Mouse (Mus musculus): Measurements from ENCODE around the gene Gnb1.

Gene Gnb1

GRCm38 (mm10) chr4:155482733-155483540 is 8.2 kb upstream of the Gnb1 start:
- no peak for DNase-seq (ENCODE audit: extremely low read depth, low read depth, low spot score)

- no peak for DNase-seq (ENCODE audit: extremely low read depth, low read depth, low spot score)
These were observed 5.6 kb upstream of the Gnb1 start for GRCm38 (mm10) chr4:155485521-155485920.

- no peak for DNase-seq (ENCODE audit: extremely low read depth, low read depth, low spot score)
These were observed 3.4 kb upstream of the Gnb1 start for GRCm38 (mm10) chr4:155487746-155488145.

- DNase-seq (ENCODE audit: extremely low read depth, low read depth, low spot score) = no peak
These were observed 2.7 kb upstream of the Gnb1 start for GRCm38 (mm10) chr4:155488232-155489025.

- DNase-seq (ENCODE audit: extremely low read depth, low read depth, low spot score) = no peak
These were observed 1.8 kb upstream of the Gnb1 start for GRCm38 (mm10) chr4:155489101-155489970.

GRCm38 (mm10) chr4:155490456-155490855 is 705 bp upstream of the Gnb1 start:
- no peak for DNase-seq (ENCODE audit: extremely low read depth, low read depth, low spot score)

- DNase-seq (ENCODE audit: extremely low read depth, low read depth, low spot score) = no peak
These were observed 469 bp downstream of the Gnb1 start for GRCm38 (mm10) chr4:155491529-155492130.

GRCm38 (mm10) chr4:155492131-155492633 is 1.0 kb downstream of the Gnb1 start:
- DNase-seq (ENCODE audit: extremely low read depth, low read depth, low spot score) = no peak

GRCm38 (mm10) chr4:155494891-155495290 is 3.7 kb downstream of the Gnb1 start:
- no peak for DNase-seq (ENCODE audit: extremely low read depth, low read depth, low spot score)

- DNase-seq (ENCODE audit: extremely low read depth, low read depth, low spot score) = no peak
These were observed 6.8 kb downstream of the Gnb1 start for GRCm38 (mm10) chr4:155497963-155498362.

- no peak for DNase-seq (ENCODE audit: extremely low read depth, low read depth, low spot score)
These were observed 10.0 kb downstream of the Gnb1 start for GRCm38 (mm10) chr4:155501126-155501525.

- DNase-seq (ENCODE audit: extremely low read depth, low read depth, low spot score) = no peak
These were observed 13.9 kb downstream of the Gnb1 start for GRCm38 (mm10) chr4:155505067-155505466.

- DNase-seq (ENCODE audit: extremely low read depth, low read depth, low spot score) = no peak
These were observed 14.6 kb downstream of the Gnb1 start for GRCm38 (mm10) chr4:155505671-155506295.

- DNase-seq (ENCODE audit: extremely low read depth, low read depth, low spot score) = no peak
These were observed 17.5 kb downstream of the Gnb1 start for GRCm38 (mm10) chr4:155508614-155509013.

- DNase-seq (ENCODE audit: extremely low read depth, low read depth, low spot score) = peak; percentile 92
These were observed 19.8 kb downstream of the Gnb1 start for GRCm38 (mm10) chr4:155510981-155511380.

- no peak for DNase-seq (ENCODE audit: extremely low read depth, low read depth, low spot score)
These were observed 23.6 kb downstream of the Gnb1 start for GRCm38 (mm10) chr4:155514810-155515209.

GRCm38 (mm10) chr4:155517948-155518517 is 26.9 kb downstream of the Gnb1 start:
- DNase-seq (ENCODE audit: extremely low read depth, low read depth, low spot score) = no peak

- no peak for DNase-seq (ENCODE audit: extremely low read depth, low read depth, low spot score)
These were observed 31.2 kb downstream of the Gnb1 start for GRCm38 (mm10) chr4:155522327-155522726.

GRCm38 (mm10) chr4:155525751-155526150 is 34.6 kb downstream of the Gnb1 start:
- no peak for DNase-seq (ENCODE audit: extremely low read depth, low read depth, low spot score)

GRCm38 (mm10) chr4:155529294-155529693 is 38.1 kb downstream of the Gnb1 start:
- no peak for DNase-seq (ENCODE audit: extremely low read depth, low read depth, low spot score)
